Mouse (Mus musculus): ENCODE results near the gene Stum. TPM values are rescaled to one million over a fixed set of nuclear protein-coding genes. Genes with fewer than 3 reads are reported as not detected.

Stum gene
- polyA plus RNA-seq, 1 experiment, result not detected

DNA sequence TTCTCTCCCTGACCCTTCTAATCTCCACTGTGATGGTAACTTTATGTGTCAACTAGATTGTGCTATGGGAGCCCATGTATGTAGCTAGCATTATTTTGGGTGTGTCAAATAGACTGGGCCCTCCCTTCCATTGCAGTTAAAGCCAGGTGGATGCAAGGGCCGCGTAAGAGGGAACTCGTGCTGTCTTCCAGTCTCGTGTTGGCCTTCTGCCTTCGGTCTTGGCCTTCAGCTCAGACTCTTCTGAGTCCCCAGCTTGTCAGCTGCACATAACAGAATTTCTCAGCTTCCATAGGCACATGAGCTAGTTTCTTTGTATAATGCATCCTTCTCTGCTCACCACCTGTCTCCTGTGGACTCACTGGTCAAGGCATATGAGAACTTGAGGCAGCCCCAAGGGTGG is 17.3 kb upstream of the Stum start:
- H3K36me3 ChIP-seq (replicated peaks; ENCODE audit: low read length), result no peaks in the 10 kb centered on the region
- peaks cover 55% of the 10 kb centered on the region for H3K27me3 ChIP-seq (replicated peaks)
- TF ChIP-seq GATA1 (IDR thresholded peaks at IDR 0.05; ENCODE audit: borderline replicate concordance, low read length), result no peak
- no peak for TF ChIP-seq FLI1 (IDR thresholded peaks at IDR 0.05; ENCODE audit: low read length)
- no peak overlapping the region for H3K4me3 ChIP-seq (replicated peaks)
- H3K9me3 ChIP-seq, result peaks cover 1% of the 10 kb centered on the region
- H3K4me1 ChIP-seq, result peaks cover 23% of the 10 kb centered on the region

- H3K4me1 ChIP-seq, result peaks cover 23% of the 10 kb centered on the region
Observed at GRCm38 (mm10) chr1:180500218-180500617, 16.9 kb upstream of the Stum start.

GRCm38 (mm10) chr1:180499766-180500165 is 16.5 kb upstream of the Stum start:
- TF ChIP-seq FLI1 (IDR thresholded peaks at IDR 0.05; ENCODE audit: low read length) (no peak), GATA1 (IDR thresholded peaks at IDR 0.05; ENCODE audit: borderline replicate concordance, low read length) (no peak)
- H3K36me3 ChIP-seq (replicated peaks; ENCODE audit: low read length), result no peaks in the 10 kb centered on the region
- H3K4me3 ChIP-seq (replicated peaks), result no peak overlapping the region
- H3K9me3 ChIP-seq, result no peaks in the 10 kb centered on the region
- peaks cover 23% of the 10 kb centered on the region for H3K4me1 ChIP-seq
- H3K27me3 ChIP-seq (replicated peaks), result peaks cover 54% of the 10 kb centered on the region

More at GRCm38 (mm10) chr1:180500218-180500617, 16.9 kb upstream of the Stum start:
- Histone ChIP-seq H3K36me3 (replicated peaks; ENCODE audit: low read length) (no peaks in the 10 kb centered on the region), H3K27me3 (replicated peaks) (peaks cover 53% of the 10 kb centered on the region), H3K4me3 (replicated peaks) (no peak overlapping the region), H3K9me3 (no peaks in the 10 kb centered on the region)
- TF ChIP-seq FLI1 (IDR thresholded peaks at IDR 0.05; ENCODE audit: low read length) (no peak), GATA1 (IDR thresholded peaks at IDR 0.05; ENCODE audit: borderline replicate concordance, low read length) (no peak)

GRCm38 (mm10) chr1:180492777-180493176 is 9.5 kb upstream of the Stum start:
- Histone ChIP-seq H3K9me3 (0 out of 2 replicates have a peak, but pooled peaks cover 5% of the 10 kb centered on the region), H3K27me3 (replicated peaks) (peaks cover 63% of the 10 kb centered on the region), H3K36me3 (replicated peaks; ENCODE audit: low read length) (no peaks in the 10 kb centered on the region), H3K4me1 (peaks cover 27% of the 10 kb centered on the region), H3K4me3 (replicated peaks) (no peak overlapping the region)
- no peak for TF ChIP-seq FLI1 (IDR thresholded peaks at IDR 0.05; ENCODE audit: low read length)
- no peak for TF ChIP-seq GATA1 (IDR thresholded peaks at IDR 0.05; ENCODE audit: borderline replicate concordance, low read length)

GRCm38 (mm10) chr1:180485346-180485745 is 2.0 kb upstream of the Stum start:
- Histone ChIP-seq H3K27me3 (replicated peaks) (peaks cover 91% of the 10 kb centered on the region), H3K4me1 (peaks cover 43% of the 10 kb centered on the region), H3K36me3 (replicated peaks; ENCODE audit: low read length) (no peaks in the 10 kb centered on the region), H3K4me3 (replicated peaks) (no peak overlapping the region), H3K9me3 (0 out of 2 replicates have a peak, but pooled peaks cover 5% of the 10 kb centered on the region)
- TF ChIP-seq FLI1 (IDR thresholded peaks at IDR 0.05; ENCODE audit: low read length), result no peak
- TF ChIP-seq GATA1 (IDR thresholded peaks at IDR 0.05; ENCODE audit: borderline replicate concordance, low read length), result no peak

DNA sequence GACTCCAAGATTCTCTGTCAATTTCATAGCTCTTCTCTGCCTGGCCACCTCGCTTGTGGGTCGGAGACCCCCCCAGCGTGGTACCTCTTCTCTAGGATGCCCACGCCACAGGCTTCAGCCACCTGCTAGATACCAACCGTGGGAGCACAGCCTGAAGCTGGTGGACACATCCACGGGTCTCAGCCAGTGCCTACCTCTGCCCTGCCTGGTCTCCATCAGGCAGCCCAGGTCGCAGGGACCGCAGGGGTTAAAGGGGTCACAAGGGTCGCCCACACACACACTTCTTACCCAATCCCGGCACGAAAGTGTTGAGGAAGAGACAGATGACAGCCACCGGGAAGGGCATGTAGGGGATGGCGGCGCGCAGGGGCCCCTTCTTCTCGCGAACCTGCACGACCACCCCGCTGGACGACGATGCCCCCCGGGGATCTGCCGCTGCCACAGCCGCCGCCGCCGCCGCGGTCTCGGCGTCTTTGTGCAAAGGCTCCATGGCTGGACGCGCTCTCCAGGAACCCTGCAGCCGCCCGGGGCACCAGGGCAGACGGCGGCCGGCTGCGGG is 385 bp downstream of the Stum start:
- no peaks in the 10 kb centered on the region for H3K9me3 ChIP-seq
- TF ChIP-seq FLI1 (IDR thresholded peaks at IDR 0.05; ENCODE audit: low read length), result no peak
- TF ChIP-seq GATA1 (IDR thresholded peaks at IDR 0.05; ENCODE audit: borderline replicate concordance, low read length), result no peak
- peaks cover 43% of the 10 kb centered on the region for H3K4me1 ChIP-seq
- no peaks in the 10 kb centered on the region for H3K36me3 ChIP-seq (replicated peaks; ENCODE audit: low read length)
- H3K27me3 ChIP-seq (replicated peaks), result peaks cover 84% of the 10 kb centered on the region
- H3K4me3 ChIP-seq (replicated peaks), result peak overlapping the region; percentile 89

- Histone ChIP-seq H3K9me3 (no peaks in the 10 kb centered on the region), H3K4me3 (replicated peaks) (peak overlapping the region; percentile 89), H3K36me3 (replicated peaks; ENCODE audit: low read length) (no peaks in the 10 kb centered on the region), H3K4me1 (peaks cover 37% of the 10 kb centered on the region), H3K27me3 (replicated peaks) (peaks cover 79% of the 10 kb centered on the region)
- TF ChIP-seq GATA1 (IDR thresholded peaks at IDR 0.05; ENCODE audit: borderline replicate concordance, low read length), result no peak
Observed at GRCm38 (mm10) chr1:180481956-180482355, 1.3 kb downstream of the Stum start.

DNA sequence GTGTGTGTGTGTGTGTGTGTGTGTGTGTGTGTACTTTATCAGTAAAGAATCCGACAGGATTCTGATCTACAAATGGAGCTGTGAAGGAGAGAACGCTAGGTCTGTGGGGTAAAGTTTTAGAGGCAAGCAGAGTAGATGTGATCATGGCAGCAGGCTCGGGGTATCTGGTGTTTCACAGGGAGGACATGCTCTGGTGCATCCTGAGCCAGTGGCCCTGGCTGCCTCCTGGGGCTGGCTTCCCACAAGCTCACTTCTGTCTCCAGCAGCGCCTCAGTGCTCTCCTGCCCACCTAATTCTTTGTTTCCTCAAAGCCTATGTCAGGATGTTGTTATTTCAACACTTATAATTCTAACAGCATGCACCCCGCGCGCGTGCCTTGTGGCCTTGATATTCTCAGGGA is 2.0 kb downstream of the Stum start:
- H3K36me3 ChIP-seq (replicated peaks; ENCODE audit: low read length), result no peaks in the 10 kb centered on the region
- H3K9me3 ChIP-seq, result no peaks in the 10 kb centered on the region
- H3K27me3 ChIP-seq (replicated peaks), result peaks cover 79% of the 10 kb centered on the region
- TF ChIP-seq FLI1 (IDR thresholded peaks at IDR 0.05; ENCODE audit: low read length) (no peak), GATA1 (IDR thresholded peaks at IDR 0.05; ENCODE audit: borderline replicate concordance, low read length) (no peak)
- peaks cover 37% of the 10 kb centered on the region for H3K4me1 ChIP-seq
- no peak overlapping the region for H3K4me3 ChIP-seq (replicated peaks)

DNA sequence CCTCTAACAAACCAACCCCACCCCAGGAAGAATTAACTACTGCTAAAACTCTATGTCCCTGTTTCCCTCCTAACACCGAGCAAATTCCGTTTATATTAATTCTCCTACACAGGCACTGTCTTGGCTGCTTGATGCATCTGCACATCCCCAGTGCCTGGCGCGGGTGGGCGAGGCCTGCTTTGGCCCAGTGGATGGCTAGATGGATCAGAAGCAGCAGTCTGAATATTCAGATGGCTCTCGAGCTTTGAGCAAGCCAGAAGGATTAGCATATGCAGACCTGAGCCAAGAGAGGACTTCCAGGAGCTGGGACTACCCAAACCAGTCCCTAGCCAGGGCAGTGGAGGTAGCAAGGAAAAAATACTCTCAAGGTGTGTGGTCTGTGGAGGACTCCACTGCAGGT is 3.0 kb downstream of the Stum start:
- H3K4me3 ChIP-seq (replicated peaks), result no peak overlapping the region
- H3K4me1 ChIP-seq, result peaks cover 37% of the 10 kb centered on the region
- no peaks in the 10 kb centered on the region for H3K36me3 ChIP-seq (replicated peaks; ENCODE audit: low read length)
- no peaks in the 10 kb centered on the region for H3K9me3 ChIP-seq
- peaks cover 79% of the 10 kb centered on the region for H3K27me3 ChIP-seq (replicated peaks)
- TF ChIP-seq FLI1 (IDR thresholded peaks at IDR 0.05; ENCODE audit: low read length) (no peak), GATA1 (IDR thresholded peaks at IDR 0.05; ENCODE audit: borderline replicate concordance, low read length) (no peak)

- H3K27me3 ChIP-seq (replicated peaks), result peaks cover 57% of the 10 kb centered on the region
- peaks cover 13% of the 10 kb centered on the region for H3K4me1 ChIP-seq
- TF ChIP-seq FLI1 (IDR thresholded peaks at IDR 0.05; ENCODE audit: low read length), result no peak
- TF ChIP-seq GATA1 (IDR thresholded peaks at IDR 0.05; ENCODE audit: borderline replicate concordance, low read length), result no peak
- H3K9me3 ChIP-seq, result peaks cover 15% of the 10 kb centered on the region
- H3K4me3 ChIP-seq (replicated peaks), result no peak overlapping the region
- H3K36me3 ChIP-seq (replicated peaks; ENCODE audit: low read length), result no peaks in the 10 kb centered on the region
Observed at GRCm38 (mm10) chr1:180473566-180473965, 9.7 kb downstream of the Stum start.
